Mouse (Mus musculus): ENCODE measurements around the gene Lingo1.

DNA sequence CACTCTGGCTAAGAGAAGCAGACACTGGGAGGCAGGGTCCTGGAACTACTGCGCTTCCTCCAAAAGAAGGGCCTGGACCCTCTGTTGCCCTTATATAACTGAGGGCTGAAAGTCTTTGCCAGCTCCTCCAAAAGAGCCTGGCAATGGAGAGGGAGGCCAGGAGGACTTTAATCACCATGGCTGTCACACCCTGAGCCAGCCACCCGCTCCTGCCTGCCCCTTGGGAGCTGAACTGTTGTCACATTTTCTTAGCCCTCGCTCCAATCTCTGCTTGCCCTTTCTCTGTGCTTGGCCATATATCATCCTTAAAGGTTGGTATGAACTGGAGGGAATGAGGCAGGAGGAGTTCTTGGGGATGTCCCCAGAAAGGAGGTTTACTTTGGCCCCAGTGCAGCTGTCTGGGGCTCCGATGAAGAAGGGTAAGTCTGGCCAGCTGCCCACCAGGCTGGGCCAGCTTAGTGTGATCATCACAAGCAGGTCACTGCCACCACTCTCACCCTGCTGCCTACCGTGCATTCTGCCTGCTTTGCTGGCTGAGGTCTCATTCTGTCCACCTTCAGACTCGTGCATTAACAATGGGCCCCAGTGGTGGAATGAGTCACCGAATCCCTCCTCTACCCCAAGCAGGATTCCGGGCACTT lies 204.9 kb downstream of the Lingo1 start:
- TF ChIP-seq CTCF (IDR thresholded peaks at IDR 0.05; ENCODE audit: extremely low read depth, insufficient read length, insufficient replicate concordance, low read depth, low read length) (no peak), POLR2A (IDR thresholded peaks at IDR 0.05; ENCODE audit: low read depth, low read length) (no peak)
